Mouse (Mus musculus) gastrocnemius, adult 8-10 months (tissue): ENCODE results near the gene Cabp1. TPM values are rescaled to one million over a fixed set of nuclear protein-coding genes. Genes with fewer than 3 reads are reported as not detected.

Experiments
- DNase-seq, 2 experiments: peaks; one replicate each; pipeline ENCODE4 v3.0.0; 2022; ENCODE audit warnings: low spot score in 2 of 2
- total RNA-seq, 4 experiments: library from RNA; stranded (reverse); gene quantifications; 2 replicates each; pipeline ENCODE4 v1.2.4; 2022

Gene Cabp1
- total RNA-seq, 4 experiments from 2014 or later: 0.22 to 1.1 (median 0.38) TPM

- no peak for DNase-seq
These were observed 16.2 kb upstream of the Cabp1 start for GRCm38 (mm10) chr5:115210380-115210779.

- no peak for DNase-seq
These were observed 14.4 kb upstream of the Cabp1 start for GRCm38 (mm10) chr5:115208601-115209000.

- DNase-seq: no peak
These were observed 13.7 kb upstream of the Cabp1 start for GRCm38 (mm10) chr5:115207892-115208291.

GRCm38 (mm10) chr5:115207244-115207643 lies 13.1 kb upstream of the Cabp1 start:
- no peak for DNase-seq

- peak in 1 of 2 experiments; percentile 32 for DNase-seq
These were observed 10.6 kb upstream of the Cabp1 start for GRCm38 (mm10) chr5:115204562-115205311.

GRCm38 (mm10) chr5:115203735-115204561 lies 9.8 kb upstream of the Cabp1 start:
- DNase-seq: peak in 1 of 2 experiments; percentile 32

GRCm38 (mm10) chr5:115194626-115195221 lies 543 bp upstream of the Cabp1 start:
- DNase-seq: no peak

- peak; percentile 41 to 66 for DNase-seq
These were observed 955 bp downstream of the Cabp1 start for GRCm38 (mm10) chr5:115193226-115193625.

GRCm38 (mm10) chr5:115192828-115193195 lies 1.4 kb downstream of the Cabp1 start:
- no peak for DNase-seq

- DNase-seq: no peak
These were observed 2.0 kb downstream of the Cabp1 start for GRCm38 (mm10) chr5:115191880-115192827.

GRCm38 (mm10) chr5:115190081-115190480 lies 4.1 kb downstream of the Cabp1 start:
- DNase-seq: no peak

- no peak for DNase-seq
These were observed 5.4 kb downstream of the Cabp1 start for GRCm38 (mm10) chr5:115188824-115189223.

- DNase-seq: peak; percentile 91
These were observed 6.7 kb downstream of the Cabp1 start for GRCm38 (mm10) chr5:115187188-115188131.

GRCm38 (mm10) chr5:115186371-115187073 lies 7.7 kb downstream of the Cabp1 start:
- DNase-seq: no peak

- peak in 1 of 2 experiments; percentile 29 for DNase-seq
These were observed 9.5 kb downstream of the Cabp1 start for GRCm38 (mm10) chr5:115184726-115185125.

- DNase-seq: no peak
These were observed 10.7 kb downstream of the Cabp1 start for GRCm38 (mm10) chr5:115183482-115183881.

- no peak for DNase-seq
These were observed 11.3 kb downstream of the Cabp1 start for GRCm38 (mm10) chr5:115182925-115183324.

- no peak for DNase-seq
These were observed 12.8 kb downstream of the Cabp1 start for GRCm38 (mm10) chr5:115181248-115181940.

- DNase-seq: no peak
These were observed 14.6 kb downstream of the Cabp1 start for GRCm38 (mm10) chr5:115179596-115179995.
